Mouse (Mus musculus) heart, postnatal 10 days (tissue): Measurements from ENCODE around the gene Sbf2. TPM values are rescaled to one million over a fixed set of nuclear protein-coding genes. Genes with fewer than 3 reads are reported as not detected.
A peak's percentile ranks its signal among the peaks of the same experiment; 100 is the strongest.

Experiments
- DNase-seq, 2 experiments: peaks; one replicate each; pipeline ENCODE4 v3.0.0; 2021
- intact Hi-C: fragments of 180-260 bp; cut with DNase I; formaldehyde crosslinking; loops from one replicate; pipeline ENCODE4 v1.15.1; 2025
- total RNA-seq, 2 experiments: library from RNA; stranded (reverse); gene quantifications; 2 replicates each; pipeline ENCODE4 v1.2.3; 2021

The Sbf2 gene
- total RNA-seq, 2 experiments from 2014 or later, result 58.8 to 64.6 TPM

GRCm38 (mm10) chr7:110318971-110319519 is 295.7 kb downstream of the Sbf2 start:
- intact Hi-C loops, result no loop called here
- DNase-seq, result peak; percentile 45 to 50

DNA sequence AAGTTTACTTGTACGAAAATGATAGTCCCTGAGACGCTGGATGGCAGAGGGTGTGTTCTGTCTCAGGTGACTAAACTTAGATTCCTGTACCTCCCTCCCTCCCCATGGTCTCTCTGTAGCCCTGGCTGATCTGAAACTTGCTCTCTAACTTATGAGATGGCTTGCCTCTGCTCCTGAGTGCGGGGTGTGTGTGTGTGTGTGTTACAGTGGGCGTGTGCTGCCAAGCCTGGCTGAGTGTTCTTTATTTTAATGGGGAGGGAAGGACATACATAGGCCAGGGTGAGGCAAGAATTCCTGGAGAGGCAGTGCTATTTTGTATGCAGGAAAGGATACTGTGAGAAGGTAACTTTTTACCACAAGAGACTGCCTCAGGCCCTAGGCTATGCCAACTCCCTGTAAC is 297.3 kb downstream of the Sbf2 start:
- no peak for DNase-seq
- intact Hi-C loops, result no loop called here

DNA sequence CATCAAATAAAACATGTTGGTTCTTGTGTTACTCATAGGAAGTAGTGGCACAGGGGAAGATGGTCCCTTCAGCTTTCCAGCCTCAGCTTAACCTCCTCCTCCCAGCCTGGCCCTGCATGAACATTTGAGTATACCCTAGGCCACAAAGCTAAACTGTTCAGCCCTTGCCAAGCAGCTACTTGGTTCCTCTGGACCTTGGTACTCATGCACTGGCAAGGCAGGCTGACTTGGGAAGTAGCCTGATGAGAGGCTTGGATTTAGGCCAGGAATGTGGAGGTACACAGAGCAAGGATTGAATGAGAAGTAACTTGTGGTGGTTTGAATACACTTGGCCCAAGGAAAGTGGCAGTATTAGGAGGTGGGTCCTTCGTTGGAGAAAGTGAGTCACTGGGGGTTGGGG is 299.4 kb downstream of the Sbf2 start:
- no peak for DNase-seq
- intact Hi-C loops, result no loop called here

GRCm38 (mm10) chr7:110314401-110314890 is 300.3 kb downstream of the Sbf2 start:
- intact Hi-C loops, result no loop called here

DNA sequence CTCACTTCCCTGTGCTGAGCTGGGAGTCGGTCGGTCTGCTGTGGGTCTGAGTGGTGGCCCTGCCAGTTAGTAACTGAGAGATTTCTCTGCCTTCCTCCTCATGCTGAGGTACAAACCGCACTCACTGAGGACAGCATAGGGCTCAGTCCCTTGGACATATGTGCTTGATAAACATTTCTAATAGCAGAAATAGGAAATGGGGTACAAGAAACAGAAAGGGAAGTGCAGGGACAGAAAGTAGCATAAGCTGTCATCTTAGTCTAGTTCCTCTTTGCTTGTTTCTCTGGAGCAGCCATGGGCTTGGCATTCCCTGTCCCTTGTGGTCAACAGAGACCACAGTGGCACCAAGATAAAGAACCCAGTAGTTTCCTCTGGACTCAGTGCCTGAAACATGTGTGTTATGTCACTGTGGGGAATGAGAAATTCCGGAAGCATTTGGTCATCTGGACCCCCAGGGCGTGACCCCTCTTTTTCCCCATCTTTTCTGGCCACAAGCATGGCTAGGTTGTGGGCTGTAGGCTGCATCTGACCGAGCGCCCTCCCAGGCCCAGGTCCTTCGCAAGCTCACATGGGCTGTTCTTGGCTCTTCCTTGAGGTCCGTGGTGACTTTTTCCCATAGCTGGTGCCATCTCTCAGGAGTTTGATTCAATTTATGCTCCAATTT is 301.2 kb downstream of the Sbf2 start:
- DNase-seq, result no peak
- intact Hi-C loops, result no loop called here

More at GRCm38 (mm10) chr7:110314401-110314890, 300.3 kb downstream of the Sbf2 start:
- DNase-seq, result no peak

- no peak for DNase-seq
Observed at GRCm38 (mm10) chr7:110309246-110309645, 305.5 kb downstream of the Sbf2 start.

DNA sequence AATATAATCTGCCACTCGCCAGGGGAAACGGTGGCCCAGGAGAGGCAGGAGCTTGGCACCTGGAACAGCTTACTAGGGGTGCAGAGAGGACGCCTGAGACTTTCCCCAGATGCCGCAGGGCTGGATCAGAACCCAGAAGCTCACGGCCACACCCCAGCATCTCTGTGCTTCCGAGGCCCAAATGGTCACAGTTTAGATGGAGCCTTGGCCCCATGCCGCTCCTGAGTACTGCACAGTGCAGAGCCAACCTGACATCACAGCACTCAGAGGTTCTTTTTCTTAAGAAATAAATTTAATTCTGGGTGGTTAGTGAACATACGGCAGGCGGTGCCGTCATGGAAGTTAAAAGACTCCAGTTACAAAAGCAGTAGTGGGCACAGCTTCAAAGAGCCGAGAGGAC is 307.0 kb downstream of the Sbf2 start:
- no peak for DNase-seq
- intact Hi-C loops, result no loop called here

More at GRCm38 (mm10) chr7:110309246-110309645, 305.5 kb downstream of the Sbf2 start:
- intact Hi-C loops, result no loop called here

DNA sequence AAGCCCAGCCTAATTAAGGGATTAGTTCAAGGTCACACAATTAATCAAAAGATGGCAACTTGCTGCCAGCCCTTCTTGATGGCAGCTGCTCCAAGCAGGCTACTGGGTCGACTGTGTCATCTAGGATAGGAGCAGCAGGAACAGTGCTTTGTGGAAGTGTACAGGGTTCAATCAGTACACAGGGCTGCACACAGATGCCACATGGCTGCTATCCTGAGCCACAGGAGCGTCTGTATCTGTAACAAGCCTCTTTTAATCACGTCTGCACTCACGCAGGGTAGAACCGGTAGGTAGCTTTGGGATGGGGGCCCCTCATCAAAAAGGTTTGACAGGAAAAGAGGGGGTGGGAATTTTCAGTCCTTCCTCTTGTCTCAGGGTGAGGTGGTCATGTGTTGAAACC is 308.4 kb downstream of the Sbf2 start:
- intact Hi-C loops, result no loop called here
- no peak for DNase-seq

GRCm38 (mm10) chr7:110305486-110305885 is 309.2 kb downstream of the Sbf2 start:
- DNase-seq, result no peak
- intact Hi-C loops, result no loop called here

GRCm38 (mm10) chr7:110302886-110303285 is 311.8 kb downstream of the Sbf2 start:
- intact Hi-C loops, result no loop called here
- no peak for DNase-seq

DNA sequence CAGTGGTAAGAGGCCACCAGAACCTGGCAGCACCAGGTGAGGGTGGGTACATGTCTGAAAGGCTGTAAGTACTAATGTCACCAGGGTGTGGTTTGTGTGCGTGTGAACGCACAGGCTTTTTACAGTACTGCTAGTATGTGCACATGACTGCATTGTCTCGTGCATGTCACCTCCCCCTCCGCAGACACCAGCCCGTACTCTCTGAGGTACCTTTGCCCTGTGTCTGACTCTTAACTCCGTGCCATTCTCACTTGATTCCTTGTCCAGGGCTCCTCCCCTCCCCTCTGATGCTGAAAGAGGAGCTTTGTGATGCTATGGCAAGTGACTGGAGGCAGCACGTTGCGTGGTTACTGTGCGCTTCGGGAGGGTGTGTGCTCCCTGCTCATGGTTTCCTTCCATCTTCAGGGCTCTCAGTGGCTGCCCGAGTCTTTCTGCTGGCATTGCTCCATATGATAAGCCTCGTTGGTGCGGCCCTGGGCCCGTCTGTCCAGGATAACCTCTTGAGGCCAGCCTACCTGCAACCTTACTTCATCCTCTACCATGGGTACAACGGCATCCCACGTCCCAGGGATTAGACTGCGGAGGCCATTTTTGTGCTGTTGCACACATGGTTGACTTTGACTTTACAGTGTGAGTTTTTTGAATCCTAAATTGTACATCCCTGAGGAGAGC is 315.8 kb downstream of the Sbf2 start:
- DNase-seq, result no peak
- intact Hi-C loops, result no loop called here

- no peak for DNase-seq
- intact Hi-C loops, result no loop called here
Observed at GRCm38 (mm10) chr7:110298090-110298489, 316.6 kb downstream of the Sbf2 start.

DNA sequence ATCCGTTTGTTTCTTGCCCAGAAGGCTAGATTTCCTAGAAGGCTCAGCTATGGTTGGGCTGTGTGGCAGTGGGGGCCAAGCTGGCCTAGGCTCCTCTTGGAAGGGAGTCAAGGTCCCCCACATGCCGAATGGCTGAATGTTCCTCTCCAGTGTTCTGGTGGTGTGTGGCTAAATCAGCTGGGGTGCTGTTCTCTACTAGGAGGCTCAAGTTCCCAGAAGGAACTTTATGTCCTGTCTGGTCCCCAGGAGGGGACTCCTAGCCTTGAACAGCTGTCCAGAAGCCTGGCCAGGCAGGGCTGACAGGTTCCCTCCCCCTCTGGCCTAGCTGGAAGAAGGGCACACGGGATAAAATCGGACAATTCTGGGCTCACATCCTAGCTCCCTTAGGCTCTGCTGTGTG is 317.1 kb downstream of the Sbf2 start:
- DNase-seq, result no peak
- intact Hi-C loops, result no loop called here

DNA sequence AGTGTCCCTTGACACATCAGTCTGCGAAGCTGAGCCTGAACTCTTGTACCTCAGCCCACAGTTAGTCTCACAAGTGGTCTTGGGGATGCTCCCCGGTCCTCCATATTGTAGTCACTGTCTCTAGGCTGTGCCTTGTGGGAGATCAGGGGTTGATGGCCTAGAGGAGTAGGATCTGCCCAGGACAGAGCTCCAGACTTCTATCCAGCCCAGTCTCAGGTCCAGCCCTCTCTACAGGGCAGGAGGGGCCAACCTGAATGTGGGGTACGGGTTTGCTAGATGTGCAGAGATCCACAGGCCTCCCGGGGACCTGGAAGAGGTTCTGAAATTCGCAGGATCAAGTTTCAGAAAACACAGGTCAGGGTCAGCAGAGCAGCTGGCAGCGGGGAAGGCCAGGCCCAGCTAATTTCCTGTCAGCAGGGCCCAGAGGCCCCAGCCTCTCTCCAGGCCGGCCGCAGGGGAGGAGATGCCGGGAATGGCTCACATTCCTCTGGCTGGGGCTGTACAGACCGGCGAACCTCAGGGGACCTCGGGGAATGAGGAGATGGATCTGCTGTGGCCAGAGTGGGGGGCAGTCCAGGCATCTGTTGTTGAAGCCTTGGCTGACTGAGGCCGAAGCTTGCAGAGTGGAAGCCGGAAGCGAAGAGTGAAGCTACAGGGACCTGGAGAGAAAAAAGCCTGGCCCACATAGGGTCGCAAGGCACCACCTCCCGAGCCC is 317.7 kb downstream of the Sbf2 start:
- peak; percentile 91 for DNase-seq
- intact Hi-C loops, result no loop called here

DNA sequence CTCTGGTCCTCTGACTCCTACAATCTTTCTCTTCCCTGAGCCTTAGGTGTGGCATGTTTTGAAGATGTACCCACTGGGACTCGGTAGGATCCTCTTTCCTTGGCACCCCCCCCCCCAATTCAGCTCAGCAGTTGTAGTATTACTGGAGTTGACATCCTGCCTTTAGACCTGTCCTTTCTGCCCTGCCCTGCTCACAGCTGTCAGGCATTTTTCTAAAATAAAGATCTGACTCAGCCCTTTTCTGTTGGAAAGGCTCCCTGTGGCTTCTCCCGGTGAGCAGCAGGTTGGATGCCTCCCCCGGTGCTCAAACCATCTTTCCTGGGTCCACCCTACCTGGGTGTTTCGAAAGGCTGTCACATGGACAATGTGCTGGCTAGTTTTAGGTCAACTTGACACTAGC is 325.1 kb downstream of the Sbf2 start:
- no peak for DNase-seq
- intact Hi-C loops, result loop anchor here (5.0 kb wide), 1 partner anchor 513 kb away; no protein-coding TSS in a partner anchor

DNA sequence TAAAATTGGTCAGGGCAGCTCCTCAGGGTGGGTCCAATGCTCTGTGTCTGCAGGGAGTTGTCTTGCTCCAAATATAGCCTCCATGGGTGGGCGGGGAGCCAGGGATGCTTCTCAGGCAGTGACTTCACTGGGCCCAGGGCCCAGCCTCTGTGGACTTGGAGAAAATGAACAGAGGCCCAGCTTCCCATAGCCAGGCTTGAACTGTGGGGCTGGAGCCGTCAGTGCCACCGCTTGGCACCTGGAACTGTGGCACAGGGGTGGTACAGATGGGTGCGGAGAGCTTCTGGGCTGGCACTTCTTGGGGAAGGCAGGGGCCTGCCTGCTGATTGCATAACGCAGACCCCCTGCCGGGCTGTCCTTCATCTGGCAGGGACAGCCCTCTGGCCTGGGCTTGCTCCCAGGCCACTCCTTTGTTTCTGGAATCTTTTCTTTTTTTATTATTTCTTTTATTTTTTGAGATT is 326.0 kb downstream of the Sbf2 start:
- DNase-seq, result peak; percentile 94
- intact Hi-C loops, result loop anchor here (5.0 kb wide), 1 partner anchor 514 kb away; no protein-coding TSS in a partner anchor

- intact Hi-C loops, result loop anchor here (5.0 kb wide), 1 partner anchor 514 kb away; no protein-coding TSS in a partner anchor
Observed at GRCm38 (mm10) chr7:110288191-110288604, 326.5 kb downstream of the Sbf2 start.

GRCm38 (mm10) chr7:110287476-110288071 is 327.1 kb downstream of the Sbf2 start:
- DNase-seq, result peak; percentile 77

More at GRCm38 (mm10) chr7:110288191-110288604, 326.5 kb downstream of the Sbf2 start:
- peak; percentile 47 to 57 for DNase-seq

GRCm38 (mm10) chr7:110286838-110287475 is 327.8 kb downstream of the Sbf2 start:
- intact Hi-C loops, result loop anchor here (1.0 to 5.0 kb wide), 4 partner anchors 145 to 515 kb away; no protein-coding TSS in a partner anchor
- peak; percentile 87 to 92 for DNase-seq

More at GRCm38 (mm10) chr7:110287476-110288071, 327.1 kb downstream of the Sbf2 start:
- intact Hi-C loops, result loop anchor here (1.0 to 5.0 kb wide), 4 partner anchors 145 to 515 kb away; no protein-coding TSS in a partner anchor
